Mouse (Mus musculus) gastrocnemius, adult 8-10 months (tissue): ENCODE data around the gene Herc2. TPM values are rescaled to one million over a fixed set of nuclear protein-coding genes. Genes with fewer than 3 reads are reported as not detected.

Experiments used
- DNase-seq, 2 experiments: peaks; one replicate each; pipeline ENCODE4 v3.0.0; 2022; ENCODE audit warnings: low spot score in 2 of 2
- total RNA-seq, 4 experiments: library from RNA; stranded (reverse); gene quantifications; 2 replicates each; pipeline ENCODE4 v1.2.4; 2022

Gene Herc2
- total RNA-seq, 4 experiments from 2014 or later = 60.8 to 88.2 (median 82.8) TPM

DNA sequence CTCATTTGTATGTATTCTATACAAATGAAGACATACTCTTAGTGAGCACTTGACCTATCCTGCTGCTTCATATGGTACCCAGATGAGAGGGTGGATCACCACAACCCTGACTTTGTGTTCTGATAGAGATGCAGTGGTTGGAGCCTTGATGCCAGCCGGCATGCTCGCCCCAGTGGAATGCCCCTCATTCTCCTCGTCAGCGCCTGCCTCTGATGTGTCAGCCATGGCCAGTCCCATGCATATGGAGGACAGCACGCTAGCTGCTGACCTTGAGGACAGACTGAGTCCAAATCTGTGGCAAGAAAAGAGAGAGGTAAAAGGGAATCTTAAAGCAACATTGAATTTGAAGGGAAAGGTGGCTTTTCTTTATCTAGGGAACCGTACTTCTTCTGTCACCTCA lies 141.0 kb downstream of the Herc2 start:
- no peak for DNase-seq

DNA sequence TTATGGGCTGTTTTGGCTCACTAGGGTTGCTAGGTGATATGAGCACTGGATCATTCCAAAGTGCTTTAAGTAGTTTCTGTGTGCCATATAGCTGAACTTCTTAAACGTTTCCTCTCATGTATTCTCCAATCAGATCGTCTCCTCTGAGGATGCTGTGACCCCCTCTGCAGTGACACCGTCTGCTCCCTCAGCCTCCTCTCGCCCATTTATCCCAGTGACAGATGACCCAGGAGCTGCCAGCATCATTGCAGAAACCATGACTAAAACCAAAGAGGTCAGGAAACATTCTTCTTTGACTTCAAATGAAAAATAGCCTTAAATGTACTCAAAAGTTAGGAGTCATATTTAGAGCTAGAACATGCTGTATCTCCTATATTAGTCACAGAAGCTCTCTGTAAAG lies 141.7 kb downstream of the Herc2 start:
- DNase-seq = no peak

DNA sequence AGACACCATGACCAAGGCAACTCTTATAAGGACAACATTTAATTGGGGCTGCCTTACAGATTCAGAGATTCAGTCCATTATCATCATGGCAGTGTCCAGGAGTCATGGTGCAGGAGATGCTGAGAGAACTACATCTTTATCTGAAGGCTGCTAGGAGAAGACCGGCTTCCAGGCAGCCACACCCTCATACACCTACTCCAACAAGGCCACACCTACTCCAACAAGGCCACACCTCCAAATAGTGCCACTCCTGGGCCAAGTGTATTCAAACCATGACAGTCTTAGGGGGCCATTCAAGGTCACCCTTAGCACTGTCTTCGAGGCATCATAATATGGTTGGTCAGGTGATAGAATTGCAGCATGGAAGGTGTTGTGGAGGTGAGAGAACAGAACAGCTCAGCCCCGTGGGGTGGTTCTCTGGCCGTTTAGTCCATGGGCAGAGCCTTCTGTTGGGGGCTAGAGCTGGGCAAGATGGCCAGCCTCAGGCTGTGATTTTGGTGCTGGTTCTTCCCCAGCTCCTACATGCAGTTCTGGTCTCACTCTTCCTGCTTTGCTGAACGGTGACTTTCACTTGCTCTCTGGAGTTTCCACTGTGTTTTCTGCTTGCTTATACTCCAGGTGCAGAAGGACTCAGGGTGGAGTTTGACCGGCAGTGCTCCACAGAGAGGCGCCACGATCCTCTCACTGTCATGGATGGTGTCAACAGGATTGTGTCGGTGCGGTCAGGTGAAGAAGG lies 151.7 kb downstream of the Herc2 start:
- no peak for DNase-seq

DNA sequence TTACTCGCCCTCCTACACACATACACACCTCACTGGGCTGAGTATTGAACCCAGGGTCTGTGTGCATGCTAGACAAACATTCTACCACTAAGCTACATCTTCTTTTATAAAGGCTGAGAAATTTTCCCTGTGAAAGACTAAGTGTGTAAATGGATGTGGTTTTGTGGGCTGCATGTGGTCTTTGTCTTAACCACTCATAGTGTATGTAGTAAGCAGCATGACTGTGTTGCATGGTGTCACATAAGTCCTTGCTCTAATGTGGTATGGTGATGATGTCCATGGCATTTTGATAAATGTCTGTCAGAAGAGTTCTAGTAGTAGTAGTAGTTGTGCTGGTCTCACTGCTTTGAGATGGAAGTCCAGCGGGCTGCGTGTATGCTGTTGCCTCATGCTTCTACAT lies 152.8 kb downstream of the Herc2 start:
- DNase-seq = no peak

DNA sequence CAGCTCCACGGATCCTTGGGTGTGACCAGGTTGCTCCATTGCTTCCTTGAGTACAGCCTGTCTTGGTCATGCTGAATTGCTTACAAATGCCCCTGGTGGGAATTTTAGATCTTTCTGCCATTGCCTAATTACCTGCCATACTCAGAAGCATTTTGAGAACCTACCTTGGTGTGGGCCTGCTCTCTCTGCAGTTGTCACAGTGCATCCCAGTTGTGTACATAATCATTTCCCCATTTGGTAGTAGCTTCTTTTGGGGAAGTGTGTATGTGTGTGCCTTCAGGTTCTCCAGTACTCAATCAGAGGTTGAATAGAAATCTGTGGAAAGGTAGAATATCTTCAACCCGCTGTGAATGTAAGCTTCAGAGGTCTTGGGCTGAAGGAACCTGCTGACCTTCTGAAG lies 153.3 kb downstream of the Herc2 start:
- no peak for DNase-seq

DNA sequence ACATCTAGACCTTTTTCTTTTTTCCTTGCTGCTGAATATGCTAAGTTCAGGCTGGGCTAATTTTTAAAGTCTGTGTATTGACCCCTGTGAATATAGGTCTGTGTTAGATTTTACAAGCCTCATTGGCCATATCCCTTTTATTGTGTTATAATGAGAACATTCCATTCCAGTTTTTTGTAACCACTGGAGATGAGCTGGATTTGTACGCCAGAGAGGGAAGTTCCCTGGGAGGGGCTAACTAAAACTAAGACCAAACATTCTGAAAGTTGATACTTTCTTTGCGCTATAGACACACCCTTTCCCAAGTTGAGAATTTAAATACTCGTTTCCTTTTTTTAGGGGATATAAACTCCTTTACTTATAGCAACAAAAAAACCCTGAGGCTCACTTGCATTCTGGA lies 154.9 kb downstream of the Herc2 start:
- no peak for DNase-seq

DNA sequence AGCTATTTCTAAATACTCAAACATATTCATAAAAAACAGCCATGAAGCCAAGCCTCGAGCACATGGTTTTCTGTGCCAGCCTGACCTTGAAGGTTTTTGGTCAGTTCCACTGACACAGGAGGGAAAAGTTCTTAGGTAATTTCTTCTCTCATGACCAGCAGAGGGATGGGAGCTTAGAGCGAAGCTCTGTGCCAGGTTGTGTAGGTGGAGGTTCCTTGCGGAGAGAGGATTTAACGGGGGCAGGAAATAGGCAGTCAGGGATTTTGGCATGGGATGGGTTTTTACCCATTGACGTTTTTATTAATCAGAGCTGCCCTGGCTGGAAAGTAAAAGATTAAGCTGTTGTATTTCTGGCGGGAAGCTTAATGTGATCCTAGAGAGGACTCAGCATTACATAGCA lies 170.8 kb downstream of the Herc2 start:
- DNase-seq = no peak

DNA sequence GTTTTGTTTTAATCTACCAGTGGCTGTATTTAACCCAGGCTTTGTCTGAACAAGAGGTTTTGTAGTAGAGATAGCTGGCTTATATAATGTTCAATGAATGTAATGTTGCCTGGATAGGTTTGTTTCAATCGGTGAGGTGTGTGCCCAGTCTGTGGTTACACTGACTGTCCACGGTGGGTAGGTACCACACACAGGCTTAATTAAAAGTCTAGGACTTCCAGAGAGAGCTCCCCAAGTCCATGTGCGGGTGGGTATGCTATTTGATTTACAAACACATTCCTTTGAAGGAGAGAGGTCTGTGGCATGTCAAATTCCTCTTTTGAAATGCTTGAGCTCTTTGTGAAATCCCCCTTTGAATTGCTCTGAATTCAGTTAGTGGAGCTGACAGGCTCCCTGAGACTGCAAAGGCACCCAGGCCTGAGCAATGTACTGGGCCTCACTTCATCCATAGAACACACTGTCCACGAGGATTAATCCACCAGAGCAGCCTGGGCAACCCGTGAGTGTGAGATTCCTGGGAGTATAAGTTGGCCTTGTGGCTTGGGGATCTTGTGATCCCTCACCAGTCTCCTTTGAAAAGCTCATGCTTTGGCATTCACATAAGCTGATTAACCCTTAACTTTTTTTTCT lies 185.9 kb downstream of the Herc2 start:
- no peak for DNase-seq

DNA sequence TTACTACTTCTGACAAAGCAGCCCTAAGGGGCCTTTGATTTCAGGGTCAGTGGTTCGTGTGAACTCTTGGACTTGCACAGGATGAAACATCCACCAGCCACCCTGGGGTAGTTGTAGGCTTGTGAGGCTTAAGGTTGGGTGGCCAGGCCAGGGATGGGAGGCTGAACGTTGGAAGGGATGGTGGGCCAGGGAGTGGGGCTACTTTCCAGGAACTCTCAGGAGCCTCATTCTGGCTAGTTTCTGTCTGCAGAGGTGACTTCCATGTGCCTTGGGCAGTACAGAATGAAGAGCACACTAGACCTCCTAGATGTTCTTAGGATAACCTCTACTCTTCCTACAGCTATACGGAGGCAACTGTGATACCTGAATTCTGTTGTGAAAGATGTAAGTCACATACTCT lies 186.6 kb downstream of the Herc2 start:
- no peak for DNase-seq

DNA sequence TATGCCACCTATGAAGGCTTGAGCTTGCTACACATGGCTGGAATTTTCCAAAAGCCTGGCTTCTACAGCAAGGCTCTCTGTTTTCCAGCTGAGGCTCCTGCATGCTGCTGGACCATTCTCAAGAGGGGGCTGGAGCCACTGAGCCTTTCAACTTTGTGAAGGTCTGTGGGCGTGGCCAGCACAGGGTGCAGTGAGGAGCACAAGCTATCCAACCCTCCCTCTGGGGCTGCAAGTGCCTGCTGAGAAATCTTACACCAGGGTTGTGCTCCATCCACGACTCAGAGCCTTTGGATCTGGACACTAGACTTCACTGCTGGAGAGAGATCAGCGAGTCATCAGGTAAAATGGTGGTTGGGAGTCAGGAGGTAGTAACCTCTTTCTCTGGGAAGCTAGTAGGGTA lies 189.5 kb downstream of the Herc2 start, which contains the start of gene Oca2:
Gene Oca2 (plus strand): TSS at position 218 of the 400 bp plus-strand sequence.
- DNase-seq = no peak

DNA sequence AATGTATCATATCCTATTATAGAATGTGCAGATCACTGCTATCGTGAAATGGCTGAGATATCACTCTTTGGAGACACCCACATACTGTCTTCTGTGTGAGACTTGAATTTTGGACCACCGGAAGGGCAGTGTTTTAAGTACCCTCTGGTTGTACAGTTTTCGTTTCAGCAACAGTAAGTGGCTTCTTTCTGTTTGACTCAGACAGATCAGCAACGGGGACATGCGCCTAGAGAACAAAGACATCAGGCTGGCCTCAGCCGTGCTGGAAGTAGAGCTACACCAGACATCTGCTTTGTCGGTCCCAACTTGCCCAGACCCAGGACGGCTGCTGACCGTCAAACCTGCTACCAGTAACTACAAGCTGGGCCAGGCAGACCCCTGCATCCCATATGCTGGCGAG lies 204.6 kb downstream of the Herc2 start:
- no peak for DNase-seq

DNA sequence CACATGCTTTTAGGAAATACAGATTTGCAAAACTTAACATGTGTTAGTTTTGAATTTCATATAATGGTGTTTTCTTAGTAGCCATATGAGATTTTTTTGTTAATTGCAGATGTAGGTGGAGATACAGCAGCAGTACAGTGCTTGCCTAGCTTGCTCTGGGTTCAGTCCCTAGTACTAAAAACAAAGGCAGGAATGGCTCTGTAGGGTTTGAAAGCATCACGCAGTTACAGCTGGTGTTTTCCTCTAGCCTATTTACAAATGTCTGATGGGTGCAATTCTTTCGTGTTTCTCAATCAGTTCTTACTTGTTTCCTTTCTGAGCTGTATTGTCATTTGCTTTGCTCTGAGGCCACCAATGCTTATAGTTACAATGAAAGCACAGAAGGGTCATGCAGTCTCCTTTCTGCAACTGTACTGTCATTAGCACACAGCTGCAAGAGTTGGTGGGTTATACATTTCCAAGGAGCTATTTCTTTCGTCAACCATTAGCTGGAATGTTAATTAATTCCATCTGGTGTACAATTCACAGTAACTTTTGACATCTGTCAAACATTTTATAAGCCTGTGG lies 208.0 kb downstream of the Herc2 start:
- no peak for DNase-seq

DNA sequence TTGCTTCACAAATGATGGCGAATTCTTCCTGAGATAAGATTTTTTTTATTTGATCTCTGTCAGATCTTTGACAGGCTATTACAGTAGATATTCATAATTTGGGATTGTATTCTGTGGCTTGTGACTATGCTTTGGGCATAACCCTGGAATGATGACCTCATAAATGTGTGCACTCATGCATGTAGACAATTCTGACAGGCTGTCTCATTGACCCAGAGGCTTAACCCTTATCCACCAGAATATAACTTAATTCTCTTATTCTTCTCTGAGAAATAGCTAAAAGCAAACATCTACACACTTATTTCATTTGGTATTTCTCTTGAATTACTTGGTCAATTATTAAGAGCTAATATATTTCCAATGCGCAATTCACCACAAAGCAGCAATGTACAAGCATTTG lies 227.5 kb downstream of the Herc2 start:
- no peak for DNase-seq

Other genes with a start within 250 kb of the Herc2 start
- 10 to 100 TPM; 16.8 to 18.0 (median 17.4) TPM for gene Cyfip1, start 208.5 kb upstream of the Herc2 start, total RNA-seq
- 10 to 100 TPM; 29.6 to 36.9 (median 32.4) TPM for gene Nipa2, start 87.7 kb upstream of the Herc2 start, total RNA-seq
- gene Nipa1, start 30.2 kb upstream of the Herc2 start, total RNA-seq = 1 to 10 TPM; 3.4 to 4.9 (median 4.0) TPM
- not detected for gene Oca2, start 189.6 kb downstream of the Herc2 start, total RNA-seq